Mouse (Mus musculus) forelimb bud, embryonic 11.5 days (tissue): Measurements from ENCODE around the gene Sema4f.

Source experiments
- DNase-seq: peaks from one replicate; pipeline ENCODE4 v3.0.0-alpha.2; 2012; ENCODE audit warnings: low read depth, low spot score

Sema4f gene

DNA sequence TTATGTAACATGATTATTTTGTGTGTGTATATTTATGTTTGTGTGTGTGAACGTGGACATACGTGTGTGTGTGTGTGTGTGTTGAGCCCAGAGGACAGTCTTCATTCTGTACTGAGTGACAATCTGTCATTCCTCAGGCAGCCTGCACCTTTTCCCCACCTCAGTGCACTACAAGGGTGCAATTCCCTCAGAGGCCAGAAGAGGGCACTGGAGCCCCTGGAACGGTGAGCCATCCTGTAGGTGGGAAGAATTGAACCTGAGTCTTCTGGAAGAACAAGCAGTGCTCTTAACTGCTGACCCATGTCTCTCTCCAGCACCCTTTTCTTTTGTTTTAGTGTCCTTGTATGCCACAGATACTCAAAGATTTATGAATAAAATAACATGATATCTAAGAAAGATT, 23.7 kb downstream of the Sema4f start:
- DNase-seq, result peak; percentile 57

DNA sequence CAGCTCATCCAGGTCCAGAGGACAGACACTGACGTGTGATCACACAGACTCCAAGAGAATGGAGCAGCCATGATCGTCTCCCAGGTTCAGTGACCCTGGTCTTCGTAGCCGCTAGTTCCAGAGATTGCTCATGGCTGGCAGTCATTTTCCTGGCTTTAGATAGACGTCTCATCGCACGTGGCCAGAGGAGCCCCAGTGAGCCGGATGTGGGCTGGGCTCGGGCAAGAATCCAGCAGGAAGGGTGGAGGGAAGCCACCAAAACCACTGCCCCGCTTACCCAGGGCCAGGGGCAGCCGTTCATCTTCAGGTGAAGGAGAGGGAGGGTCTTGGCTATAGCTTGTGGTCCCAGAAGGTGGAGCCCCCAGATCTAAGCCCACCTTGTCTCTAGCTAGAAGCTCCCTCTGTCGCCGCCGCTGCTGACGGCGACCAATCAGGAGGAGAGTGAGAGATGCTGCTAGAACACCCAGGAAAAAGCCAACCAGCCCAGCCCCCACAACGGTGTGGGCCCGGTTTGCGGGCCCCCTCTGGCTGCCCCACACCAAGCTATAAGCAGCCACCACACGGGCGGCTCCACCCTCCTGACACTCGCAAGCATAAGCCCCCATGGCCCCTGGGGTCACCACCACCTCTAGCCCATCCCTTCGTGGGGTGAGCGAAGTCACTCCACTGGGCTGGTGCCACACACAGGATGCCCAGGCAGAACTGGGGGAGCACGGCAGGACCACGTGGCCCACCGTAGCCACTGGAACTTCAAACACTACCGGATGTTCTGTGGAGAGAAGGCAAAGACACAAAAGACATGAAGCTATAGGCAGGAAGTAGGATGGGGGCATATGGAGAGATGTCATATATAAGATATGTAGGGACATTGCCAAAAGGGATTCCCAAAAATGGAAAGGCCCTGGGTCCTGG, 26.0 kb downstream of the Sema4f start:
- no peak for DNase-seq

DNA sequence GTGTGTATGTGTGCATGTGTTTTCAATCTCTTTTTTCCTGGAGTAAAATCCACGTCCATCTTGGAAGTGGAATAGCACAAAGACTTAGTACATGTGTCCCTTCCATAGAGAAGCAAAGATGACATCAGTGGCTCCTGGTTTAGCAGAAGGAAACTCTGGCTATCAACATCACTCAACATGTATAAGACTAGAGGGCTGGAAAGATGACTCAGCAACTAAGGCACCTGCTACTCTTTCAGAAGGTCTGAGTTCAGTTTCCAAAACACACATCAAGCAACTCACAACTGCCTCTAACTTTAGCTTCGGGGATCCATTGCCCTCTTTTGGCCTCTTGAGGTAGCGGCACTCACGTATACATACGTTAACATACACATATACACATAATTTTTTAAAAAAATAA, 28.3 kb downstream of the Sema4f start:
- DNase-seq, result no peak

DNA sequence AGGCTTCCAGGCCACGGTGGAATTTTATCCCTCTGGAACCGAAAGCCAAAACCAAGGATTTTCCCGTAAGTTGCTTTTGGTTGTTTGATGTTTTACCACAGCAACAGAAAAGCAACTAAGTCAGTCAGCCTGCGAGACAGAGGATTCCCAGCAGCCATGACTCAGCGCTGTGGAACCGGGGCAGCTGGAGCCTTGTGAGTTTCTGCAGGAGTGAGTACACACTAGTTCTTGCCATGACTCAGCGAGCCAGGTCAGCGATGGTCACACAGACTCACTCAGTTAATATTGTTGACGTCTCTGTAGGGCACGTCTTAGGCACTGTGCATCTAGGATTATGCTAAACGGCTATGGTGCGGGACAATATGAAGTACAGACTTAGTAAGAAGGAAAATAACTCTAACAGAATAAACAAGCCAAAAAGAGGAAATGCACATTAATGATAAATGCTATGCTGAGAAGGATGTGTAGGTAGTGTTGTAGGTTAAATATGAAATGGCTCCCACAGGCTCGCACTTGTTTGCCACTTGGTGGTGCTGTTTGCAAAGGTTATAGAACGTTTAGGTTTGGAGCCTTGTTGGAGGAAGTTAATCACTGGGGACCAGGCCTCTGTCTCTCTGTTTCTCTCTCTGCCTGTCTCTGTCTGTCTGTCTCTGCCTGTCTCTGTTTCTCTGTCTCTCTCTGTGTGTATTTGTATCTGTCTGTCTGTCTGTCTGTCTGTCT, 30.3 kb downstream of the Sema4f start:
- DNase-seq, result no peak

DNA sequence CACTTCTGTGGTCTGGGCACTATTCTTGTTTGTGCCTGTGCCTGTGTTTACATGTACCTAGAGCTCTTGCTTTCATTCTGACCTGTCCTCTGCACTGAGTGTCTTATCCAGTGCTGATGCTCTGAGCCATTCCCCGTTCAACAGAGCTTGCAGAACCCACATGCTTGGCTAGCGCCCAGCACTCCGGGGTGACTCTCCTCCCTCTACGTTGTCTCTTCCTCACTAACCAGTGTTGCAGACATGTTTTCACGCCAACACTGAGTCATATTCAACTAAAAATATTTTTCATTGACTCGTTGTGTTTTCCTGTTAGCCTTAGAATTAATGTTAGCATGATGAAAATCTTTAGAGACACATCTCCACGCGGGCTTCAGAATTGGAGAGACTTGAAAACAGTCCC, 31.5 kb downstream of the Sema4f start:
- no peak for DNase-seq

DNA sequence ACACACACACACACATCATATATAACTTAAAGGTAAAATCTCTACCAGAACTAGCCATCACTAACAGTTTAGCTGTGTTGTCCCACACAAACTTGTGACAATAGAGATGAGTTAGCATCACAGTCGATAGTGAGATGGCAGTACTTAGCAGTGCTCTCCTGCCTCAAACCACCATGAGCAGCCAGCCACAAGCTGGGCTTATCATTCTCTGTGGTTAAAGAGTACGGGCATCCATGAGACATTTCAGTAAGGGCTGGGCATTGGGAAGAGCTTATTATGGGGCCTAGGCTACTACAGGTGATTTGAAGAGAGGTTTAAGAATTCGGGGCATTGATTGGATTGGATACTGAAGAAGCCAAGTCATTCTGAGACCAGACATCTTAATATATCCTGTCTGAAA, 32.6 kb downstream of the Sema4f start:
- no peak for DNase-seq

DNA sequence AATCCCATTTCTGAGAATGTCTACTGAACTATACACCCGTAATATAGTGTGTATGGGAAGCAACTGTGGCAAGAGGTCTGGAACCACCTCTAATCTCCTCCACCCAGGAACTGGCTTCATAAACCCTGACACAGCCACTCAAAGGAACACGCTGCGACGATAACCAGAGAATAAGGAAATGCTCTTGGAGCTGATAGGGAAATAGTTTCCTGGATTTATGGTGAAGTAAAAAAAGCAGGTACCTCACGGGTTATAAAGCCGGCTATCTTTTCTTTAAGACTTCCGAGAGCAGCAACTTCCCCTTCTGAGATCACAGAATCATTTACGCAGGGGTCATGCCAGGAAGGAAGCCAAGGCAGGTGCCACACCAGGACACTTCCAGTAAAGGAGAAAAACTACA, 37.0 kb downstream of the Sema4f start:
- DNase-seq, result no peak

DNA sequence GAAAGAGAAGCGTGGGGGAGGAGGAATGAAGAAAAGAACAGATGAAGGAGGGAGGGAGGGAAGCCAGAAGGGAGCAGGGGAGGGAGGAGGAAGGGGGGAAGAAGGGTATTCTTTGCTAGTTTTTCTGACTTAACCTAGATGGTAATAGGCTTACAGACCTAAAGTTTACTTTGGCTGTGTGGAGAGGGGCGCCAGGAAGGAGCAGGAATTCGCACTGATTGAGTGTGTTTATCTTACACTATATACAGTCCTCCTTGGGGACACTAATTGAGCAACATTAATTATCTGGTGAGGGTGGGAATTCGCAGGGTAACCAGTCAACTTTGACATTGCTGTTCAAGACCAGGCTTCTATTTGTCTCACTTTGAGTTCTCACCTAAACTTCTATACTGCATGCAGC, 40.8 kb downstream of the Sema4f start:
- DNase-seq, result no peak

DNA sequence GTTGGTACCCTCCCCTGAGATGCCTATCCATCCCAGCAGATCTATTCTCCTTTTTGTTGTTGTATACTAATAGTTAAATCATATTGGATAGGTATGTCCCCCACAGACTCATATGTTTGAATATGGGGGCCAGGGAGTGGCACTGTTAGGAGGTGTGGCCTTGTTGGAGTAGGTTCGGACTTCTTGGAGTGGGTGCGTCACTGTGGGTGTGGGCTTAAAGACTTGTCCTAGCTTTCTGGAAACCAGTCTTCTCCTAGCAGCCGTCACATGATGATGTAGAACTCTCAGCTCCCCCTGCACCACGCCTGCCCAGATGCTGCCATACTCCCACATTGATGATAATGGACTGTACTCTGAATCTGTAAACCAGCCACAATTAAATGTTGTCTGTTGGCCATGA, 41.3 kb downstream of the Sema4f start:
- DNase-seq, result no peak

DNA sequence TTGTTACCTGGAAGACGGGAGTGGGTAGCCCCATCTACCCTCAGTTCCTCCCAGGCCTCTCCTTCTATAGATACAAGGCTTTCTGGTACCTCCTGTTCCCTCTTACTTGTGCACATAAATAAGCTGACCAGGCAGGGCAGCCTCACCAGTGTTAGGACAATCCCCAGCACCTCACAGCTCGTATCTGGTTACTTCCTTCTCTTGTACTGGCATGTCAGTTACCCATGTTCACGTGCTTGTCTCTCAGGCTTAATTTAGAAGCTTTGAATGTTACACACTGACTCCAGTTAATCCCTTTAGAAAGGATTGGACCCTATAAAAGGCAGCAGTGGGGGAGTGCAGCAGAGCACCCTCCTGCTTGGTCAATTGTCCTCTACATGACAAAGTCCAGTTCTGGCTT, 42.3 kb downstream of the Sema4f start:
- DNase-seq, result no peak

DNA sequence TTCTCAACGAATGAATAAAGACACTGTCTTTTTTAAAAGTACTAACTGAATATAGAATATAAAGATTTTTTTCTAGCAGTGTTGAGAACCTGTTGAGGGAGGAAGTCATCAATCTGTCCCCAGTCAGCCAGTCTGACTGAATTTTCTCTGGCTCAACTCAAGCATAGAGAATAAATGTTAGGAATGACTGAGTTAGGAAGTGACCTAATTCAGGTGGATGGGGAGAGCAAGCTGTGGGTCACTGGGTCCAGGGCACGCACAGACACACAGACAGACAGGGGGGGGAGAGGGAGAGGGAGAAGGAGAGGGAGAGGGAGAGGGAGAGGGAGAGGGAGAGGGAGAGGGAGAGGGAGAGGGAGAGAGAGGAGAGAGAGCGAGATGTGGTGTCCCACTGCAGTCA, 46.2 kb downstream of the Sema4f start:
- no peak for DNase-seq

DNA sequence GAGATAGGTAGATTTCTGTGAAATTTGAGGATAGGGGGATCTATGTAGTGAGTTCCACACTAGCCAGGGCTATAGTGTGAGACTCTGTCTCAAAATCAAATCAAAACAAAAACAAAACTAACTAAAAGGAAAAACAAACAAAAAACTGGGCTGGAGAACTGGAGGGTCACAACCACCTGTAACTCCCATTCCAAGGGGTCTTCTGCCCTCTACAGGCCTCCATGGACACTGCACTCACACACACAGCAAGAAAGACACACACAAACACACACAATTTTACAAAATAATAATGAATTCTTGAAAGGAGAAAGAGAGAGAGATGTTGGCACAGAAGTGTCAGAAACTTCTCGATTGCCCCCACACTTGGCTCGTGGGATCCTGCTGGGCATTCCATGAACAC, 47.0 kb downstream of the Sema4f start:
- peak; percentile 42 for DNase-seq

DNA sequence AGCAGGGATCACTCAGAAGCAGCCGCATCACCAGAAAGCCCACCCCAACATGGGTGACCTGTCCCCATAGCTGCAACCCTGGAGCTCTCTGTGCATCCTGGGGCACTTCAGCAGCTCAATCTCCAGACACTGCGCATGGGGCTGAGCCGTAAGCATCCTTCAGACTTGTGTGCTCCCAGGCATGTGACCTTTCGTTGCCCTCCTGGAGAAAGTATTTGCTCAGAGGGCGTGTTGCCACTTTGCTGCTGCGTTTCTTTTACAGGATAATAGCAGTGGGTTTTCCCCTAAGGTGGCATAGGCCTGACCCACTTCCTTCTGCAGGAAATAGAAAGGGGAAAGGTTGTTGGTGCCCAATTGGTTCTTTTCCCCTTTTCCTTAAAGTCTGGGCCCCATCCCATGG, 48.1 kb downstream of the Sema4f start:
- DNase-seq, result no peak

DNA sequence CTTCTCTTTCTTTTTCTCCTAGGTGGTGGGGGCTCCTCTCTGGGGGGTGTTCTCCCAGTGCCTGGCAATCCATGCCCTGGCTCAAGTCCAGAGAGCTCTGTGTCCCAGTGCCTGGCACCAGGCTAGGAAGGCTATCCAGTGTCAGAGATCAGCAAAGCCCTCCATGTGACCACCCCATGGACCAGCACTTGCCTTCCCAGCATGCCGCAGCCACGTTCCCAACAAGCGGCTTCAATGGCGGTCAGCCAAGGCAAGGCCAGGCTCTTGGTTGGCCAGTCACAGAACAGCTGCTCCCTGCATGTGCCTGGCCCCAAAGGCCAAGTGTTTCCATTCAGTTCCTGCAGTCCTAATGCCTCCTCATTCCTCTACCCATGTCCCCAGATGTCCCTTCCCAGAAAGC, 53.2 kb downstream of the Sema4f start:
- no peak for DNase-seq

DNA sequence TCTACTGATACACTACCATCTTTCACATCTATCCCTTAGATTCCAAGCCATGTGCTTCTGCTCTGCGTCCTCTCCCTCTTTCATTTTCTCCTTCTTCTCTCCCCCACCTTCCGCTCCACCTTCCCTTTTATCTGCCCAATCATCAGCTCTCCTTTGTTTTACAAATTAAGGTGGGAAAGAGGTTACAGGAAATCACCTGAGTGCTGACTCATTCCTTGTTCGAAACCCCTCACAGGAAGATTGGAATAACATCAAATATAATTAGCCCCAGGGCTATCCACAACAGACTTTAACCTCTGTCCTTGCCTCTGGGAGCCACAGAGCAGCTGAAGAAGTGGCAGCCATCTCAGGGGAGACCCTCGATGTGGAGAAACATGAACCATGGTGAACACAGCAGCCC, 53.7 kb downstream of the Sema4f start:
- DNase-seq, result no peak

DNA sequence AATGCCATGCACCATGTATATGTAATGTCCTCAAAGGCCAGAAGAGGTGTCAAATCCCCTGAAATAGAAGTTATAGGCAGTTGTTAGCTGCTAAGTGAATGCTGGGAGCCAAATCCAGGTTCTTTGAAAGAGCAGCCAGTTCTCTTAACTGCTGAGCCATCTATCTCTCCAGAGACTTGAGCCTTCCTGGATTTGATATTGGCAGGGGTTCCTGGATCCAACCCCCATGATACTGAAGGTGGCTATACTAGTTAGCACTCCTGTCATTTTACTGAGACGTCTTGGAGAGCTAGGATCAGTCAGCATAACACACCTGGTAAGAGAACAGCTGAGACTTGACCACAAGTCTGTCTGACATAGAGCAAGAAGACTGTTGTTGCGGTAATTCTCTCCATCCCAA, 54.1 kb downstream of the Sema4f start:
- no peak for DNase-seq

DNA sequence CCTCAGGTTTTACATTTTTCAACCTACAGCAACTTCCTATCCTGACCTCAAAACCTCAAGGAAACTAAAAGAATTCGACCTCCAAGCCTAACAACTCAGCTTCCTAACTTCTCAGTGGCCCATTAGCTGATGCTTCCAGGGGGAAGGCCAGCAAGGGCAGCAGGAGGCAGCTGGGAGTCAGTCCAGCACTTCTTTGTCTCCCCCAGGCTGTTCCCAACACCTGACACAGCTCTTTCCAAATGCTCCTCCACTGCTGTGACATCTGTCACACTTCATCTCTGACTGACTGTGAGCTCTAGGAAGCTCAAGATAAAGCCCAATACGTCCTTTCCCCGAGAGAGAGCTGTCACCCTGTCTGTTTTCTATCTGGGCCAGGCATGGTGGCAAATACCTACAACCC, 55.0 kb downstream of the Sema4f start:
- DNase-seq, result no peak

DNA sequence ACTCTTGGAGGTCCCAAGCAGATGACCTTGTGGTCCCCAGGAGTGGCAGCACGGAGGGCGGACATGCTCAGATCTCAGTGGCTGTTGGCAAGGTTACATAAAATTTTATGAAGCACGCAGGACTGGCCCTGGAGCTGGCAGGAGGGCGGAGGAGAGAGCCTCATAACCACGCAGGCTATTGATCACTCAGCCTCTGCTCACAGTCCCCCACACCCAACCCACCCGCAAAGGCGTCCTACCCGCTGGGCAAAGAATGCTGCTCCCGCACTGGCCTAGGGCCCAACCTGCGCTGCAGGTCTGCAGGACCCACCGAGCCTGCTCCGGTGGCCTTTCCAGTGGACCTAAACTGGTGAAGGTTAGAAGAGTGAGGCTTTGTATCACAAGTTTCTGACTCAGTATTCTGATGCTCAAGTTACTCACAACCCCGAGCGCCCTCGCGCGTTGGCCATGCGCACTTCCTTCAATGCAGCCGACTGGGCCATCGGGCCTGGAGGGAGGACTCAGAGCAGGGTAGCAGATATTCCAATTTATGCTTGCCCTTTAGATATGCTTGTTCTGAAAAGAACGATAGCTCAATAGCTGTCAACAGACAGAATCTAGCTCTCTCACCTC, 58.0 kb downstream of the Sema4f start:
- DNase-seq, result peak; percentile 59

DNA sequence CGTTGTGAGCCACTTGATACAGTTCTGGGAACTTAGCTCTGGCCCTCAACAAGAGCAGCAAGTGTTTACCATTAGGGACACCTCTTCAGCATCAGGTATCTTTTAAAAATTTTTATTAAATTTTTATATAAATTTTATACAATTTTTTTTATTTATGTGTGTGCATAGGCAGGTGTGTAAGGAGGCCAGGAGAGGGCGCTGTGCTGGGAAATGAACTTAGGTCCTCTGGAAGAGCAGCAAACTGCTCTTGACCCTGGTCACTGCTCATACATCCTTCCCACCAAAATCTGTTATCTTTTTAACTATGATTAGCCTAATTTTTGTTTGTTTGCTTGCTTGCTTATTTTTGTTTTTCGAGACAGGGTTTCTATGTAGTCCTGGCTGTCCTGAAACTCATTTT, 58.8 kb downstream of the Sema4f start:
- no peak for DNase-seq

DNA sequence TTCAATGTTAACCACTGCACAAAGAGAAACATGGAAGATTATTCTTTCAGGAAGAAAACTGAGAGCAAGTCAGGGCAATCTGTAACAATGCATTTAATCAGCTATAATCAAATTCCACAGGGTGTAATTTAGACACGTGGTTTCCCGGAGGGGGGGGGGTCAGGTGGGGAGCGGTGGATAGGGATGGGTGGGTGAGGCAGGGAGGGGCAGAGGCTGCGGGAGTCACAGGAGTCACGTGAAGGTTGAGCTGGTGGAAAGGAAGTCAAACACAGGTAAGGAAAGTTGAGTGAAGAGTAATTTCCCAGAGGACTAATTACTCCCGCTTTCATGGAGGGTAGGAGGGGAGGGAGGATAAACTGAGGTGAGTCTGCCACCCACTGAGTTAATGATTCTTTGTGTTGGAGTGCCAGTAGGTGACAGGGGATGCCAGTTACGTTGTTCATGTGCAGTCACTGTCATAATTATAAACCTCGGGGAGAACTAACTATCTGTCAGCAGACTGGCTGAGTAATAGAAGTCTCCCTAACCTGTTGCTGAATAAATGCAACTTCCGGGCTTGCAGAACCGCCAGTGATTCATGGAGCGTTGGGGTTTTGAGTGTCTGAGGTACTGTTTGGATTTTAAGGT, 60.0 kb downstream of the Sema4f start:
- no peak for DNase-seq

DNA sequence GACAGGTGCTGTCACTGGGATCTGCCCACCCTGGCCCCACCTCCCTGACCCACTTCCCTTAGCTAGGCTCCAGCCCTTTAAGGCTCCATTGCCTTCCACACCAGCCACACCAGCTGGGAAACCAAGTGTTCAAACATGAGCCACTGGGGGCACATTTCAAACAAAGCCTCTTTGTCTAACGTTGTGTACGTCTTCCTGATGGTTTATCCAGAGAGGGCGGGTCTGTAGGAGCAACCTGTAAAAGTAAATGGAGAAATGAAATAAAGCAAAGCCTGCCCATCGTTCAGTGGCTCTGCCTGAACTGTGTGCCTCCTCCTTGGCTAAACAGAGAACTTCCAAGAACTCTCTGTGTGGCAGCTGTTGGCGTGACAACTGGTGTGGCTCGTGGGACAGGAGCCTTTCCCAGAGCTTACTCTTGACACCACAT, 64.0 kb downstream of the Sema4f start:
- DNase-seq, result no peak

DNA sequence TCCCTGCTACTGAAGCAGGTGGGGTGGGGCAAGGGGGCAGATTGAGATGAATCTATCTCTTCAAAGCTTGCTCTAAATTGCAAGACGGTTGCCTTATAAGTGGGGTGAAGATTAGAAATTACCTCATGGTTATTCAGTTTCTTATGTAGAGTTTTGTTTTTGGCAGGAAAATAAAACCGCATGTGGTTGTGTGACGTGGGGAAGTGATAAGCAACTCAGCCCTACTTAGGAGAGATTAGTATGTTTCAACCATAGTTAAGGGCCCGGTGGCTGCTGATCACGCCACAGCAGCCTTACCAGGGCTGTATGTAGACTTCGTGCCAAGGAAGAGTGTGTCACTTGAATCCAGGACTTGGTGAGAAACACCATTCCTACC, 67.2 kb downstream of the Sema4f start:
- DNase-seq, result no peak
